Mouse (Mus musculus) left cerebral cortex, postnatal 36 days (tissue): ENCODE measurements around the gene Itpk1. TPM values are rescaled to one million over a fixed set of nuclear protein-coding genes. Genes with fewer than 3 reads are reported as not detected.

ENCODE experiments used
- DNase-seq, 2 experiments: peaks; one replicate each; pipeline ENCODE4 v3.0.0; 2021 to 2022; ENCODE audit warnings: low spot score in 2 of 2, mixed read lengths in 1 of 2
- intact Hi-C: fragments of 180-260 bp; cut with DNase I; formaldehyde crosslinking; loops from one replicate; pipeline ENCODE4 v1.15.1; 2025
- total RNA-seq, 2 experiments: library from RNA; stranded (reverse); gene quantifications; 2 replicates each; pipeline ENCODE4 v1.2.3; 2021

Itpk1 gene
- total RNA-seq, 2 experiments from 2014 or later, result 57.6 to 66.4 TPM

DNA sequence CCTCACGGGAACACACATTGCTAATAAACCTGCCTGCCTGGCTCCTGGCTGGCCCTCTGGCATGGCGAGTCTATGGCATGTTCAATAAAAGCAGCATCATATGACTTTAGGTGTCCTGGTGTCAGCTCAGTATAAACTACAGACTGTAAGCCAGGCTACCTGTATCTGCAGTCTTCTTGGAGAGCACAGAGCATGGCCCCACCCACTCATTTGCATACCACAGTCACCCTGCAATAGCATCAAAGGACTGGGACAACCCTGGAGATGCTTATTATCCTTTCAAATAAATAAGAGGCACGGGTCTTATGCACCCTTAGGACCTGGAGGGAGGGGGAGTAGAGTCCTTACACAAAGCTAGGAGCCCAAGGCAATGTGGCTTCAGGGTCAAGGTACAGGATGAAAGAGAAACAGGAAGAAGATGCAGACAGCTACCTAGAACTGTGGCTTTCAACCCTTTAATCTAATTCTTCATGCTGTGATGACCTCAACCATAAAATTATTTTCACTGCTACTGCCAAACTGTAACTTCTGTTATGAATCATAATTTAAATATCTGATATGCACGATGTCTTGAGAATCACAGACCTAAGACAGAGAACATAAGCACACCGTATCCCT lies 123.0 kb downstream of the Itpk1 start:
- intact Hi-C loops, result no loop called here
- no peak for DNase-seq

DNA sequence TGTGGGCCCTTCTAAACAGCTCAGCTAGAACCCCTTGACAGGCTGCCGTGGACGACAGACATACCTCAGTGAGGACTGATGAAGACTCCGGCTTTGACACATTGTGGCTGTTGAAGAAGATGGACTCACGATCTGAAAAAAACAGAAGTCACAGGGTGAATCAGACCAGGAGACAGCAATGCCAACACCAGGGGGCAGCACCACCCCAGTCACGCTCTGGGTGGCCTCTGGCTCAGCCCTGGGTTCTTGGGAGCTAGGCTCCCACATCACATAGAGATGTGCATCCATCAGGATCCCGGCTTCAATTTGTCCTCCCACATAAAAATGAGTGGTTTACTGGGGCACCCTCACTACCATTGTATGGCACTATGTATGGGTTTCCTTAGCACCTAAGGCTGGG lies 125.7 kb downstream of the Itpk1 start:
- DNase-seq, result peak; percentile 71 to 75
- intact Hi-C loops, result loop anchor here (1.0 kb wide), 1 partner anchor 140 kb away; no protein-coding TSS in a partner anchor

DNA sequence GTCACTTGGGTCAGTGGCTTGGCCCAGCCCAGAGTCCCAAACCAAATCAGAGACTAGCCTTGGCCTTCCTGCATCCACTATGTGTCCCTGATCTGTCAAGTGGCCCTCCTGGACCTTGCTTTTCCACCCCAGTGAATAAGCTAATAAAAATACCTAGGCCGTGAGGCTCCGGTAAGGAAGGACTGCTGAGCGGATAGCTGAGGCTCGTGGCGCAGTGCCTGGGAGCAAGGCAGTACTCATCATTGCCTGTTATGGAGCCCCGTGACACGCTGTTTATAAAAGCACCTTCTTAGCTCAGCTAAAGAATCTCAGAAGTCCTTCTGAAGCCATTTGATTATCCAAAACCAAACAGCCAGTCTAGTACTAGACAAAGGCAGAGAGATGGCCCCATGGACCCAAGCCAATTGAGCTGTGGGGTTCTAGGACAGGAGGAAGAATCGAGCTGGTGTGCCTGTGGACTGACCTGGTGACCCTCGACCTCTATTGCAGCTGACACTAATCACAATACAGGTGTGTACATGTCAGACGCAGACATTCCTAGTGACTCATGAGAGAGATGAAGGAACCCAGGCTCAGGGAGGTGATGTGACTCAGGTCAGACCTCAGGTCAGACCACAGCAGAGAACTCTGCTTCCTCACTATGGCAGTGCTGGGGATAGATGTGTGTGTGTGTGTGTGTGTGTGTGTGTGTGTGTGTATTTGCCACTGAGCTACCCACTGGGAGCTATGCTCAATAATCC lies 127.9 kb downstream of the Itpk1 start:
- no peak for DNase-seq
- intact Hi-C loops, result no loop called here

DNA sequence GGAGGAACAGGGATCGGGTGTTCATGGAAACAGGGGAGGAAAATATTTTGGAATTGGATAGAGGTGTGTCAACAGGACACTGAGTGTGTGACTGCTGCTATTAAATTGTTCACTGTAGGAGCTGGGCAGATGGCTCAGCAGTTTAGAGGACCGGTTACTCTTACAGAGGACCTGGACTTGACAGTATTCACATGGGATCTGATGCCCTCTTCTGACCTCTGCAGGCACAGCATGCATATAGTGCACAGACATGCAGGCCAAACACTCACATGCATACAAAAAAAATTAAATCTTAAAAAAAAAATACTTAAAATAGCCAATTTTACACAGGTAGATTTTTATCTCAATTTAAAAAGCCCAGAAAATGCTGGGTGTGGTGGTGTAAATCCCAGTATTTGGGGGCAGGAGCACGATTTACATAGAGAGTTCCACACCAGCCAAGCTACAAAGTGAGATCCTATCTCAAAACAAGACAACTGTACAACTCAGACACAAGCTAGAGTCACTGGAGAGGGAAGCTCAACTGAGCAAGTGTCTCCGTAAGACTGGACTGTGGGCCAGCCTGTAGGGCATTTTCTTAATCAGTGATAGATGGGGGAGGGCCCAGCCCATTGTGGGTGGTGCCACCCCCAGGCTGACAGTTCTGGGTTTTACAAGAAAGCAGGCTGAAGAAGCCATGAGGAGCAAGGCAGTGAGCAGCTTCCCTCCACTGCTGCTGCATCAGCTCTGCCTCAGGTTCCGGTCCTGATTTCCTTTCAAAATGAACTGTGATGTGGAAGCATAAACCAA lies 129.0 kb downstream of the Itpk1 start:
- intact Hi-C loops, result no loop called here
- no peak for DNase-seq

DNA sequence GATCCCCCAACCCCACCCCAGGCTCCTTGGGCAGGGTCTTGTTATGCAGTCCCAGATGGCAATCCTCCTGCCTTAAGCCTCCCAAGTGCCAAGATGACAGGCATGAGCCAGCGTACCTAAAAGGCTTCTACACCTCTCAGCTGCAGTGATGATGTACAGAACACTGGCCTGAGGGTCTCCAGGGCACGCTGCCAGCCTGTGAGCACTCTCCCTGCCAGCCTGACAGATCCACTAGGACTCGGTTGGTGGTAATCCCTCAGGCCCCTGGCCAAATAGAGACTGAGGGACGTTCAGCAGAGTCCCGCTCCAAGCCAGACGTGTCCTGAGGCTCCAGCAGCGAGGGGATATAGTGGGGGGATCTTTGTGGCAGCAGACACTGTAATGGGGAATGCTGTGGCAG lies 131.7 kb downstream of the Itpk1 start:
- no peak for DNase-seq
- intact Hi-C loops, result no loop called here

DNA sequence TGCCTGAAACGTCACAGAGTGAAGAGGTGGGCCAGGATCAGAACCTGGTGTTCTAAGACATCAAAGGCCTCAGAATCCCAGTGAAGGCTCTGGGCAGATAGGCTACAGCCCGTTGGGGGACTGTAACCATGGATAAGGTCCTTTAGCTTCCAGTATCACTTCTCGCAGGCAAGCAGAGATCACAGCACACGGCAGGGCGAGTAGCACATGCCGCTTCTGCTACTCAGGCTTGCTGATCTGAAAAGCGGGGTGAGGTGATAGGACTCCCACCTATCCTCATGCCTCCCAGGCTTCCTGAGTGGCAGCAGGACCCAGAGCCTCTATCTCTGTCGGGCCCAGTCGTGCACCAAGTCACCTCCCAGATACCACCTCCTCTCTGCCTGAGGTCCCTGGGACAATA lies 133.1 kb downstream of the Itpk1 start:
- intact Hi-C loops, result no loop called here
- DNase-seq, result no peak

DNA sequence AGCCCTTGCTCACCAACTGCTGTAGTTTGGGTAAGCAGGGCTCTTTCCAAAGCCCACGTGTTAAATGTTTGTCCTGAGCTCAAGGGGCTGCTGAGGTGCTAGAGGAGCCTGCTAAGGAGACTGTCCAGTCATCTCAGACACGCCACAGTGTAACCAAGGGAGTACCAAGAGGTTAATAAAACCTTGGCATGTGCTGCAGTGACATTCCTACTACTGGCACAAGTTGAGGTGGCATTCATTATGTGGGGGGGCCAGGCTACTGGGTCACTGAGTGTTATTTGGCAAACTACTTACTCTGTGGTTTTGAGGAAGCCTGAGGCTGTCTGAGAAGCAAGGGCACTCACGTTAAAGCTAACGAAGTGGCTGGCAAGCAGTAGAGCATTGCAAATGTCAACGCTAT lies 134.0 kb downstream of the Itpk1 start:
- intact Hi-C loops, result no loop called here
- no peak for DNase-seq

DNA sequence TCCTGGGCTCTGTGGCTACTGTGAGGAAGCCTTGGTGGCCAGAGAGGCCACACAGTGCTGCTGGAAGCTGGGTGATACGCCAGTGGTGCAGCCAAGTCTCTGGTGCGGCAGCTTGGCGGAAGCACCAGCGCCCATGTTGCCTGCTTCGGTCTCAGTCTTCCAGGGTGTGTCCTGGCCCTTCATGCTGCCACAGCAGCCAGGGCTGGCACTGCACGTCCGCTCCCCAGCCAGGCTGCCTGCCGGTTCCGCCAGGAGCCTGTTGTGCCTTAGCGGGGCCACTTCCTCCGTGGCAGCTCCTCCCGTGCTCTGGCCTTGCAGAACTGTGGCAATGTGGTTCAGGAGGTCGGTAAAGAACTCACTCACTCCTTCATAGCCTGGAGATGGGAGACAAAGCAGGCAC lies 134.6 kb downstream of the Itpk1 start:
- intact Hi-C loops, result no loop called here
- no peak for DNase-seq

DNA sequence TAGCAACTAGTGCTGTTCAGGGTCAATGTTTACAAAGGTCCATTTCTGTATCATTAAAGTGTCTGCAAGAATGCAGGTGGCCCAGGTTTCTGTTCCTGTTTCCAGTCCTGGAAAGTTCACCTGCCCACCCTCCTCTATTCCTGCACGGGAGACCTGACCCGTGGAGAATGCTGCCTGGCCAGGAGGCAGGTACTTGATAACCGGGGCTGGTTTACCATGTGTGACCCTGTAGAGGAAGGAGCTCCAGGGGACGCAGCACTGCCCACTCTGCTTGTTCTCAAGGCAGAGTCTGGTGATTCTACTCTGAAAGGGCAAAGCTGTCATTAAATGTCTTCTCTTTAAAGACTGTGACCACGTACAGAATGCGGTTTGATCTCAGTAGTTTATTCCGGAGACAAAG lies 136.5 kb downstream of the Itpk1 start:
- intact Hi-C loops, result no loop called here
- DNase-seq, result no peak

DNA sequence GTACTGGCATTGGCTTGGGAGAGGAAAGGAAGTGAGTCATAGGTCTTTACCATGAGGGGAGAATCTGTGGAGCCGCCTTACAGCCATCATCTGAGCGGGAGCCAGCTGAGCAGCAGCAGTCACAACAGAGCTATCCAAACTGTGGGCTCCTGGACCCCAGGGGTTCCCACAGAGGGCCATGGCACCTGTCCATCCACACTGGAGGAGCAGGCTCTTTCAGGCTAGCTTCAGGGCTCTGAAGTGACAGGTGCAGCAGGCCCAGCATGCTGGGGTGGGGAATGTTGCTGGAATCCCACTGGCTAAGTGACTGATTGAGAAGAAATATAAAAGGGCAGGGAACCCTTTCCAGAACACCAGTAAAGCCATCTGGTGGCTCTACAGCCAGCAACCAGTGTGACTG lies 137.8 kb downstream of the Itpk1 start:
- no peak for DNase-seq
- intact Hi-C loops, result no loop called here

DNA sequence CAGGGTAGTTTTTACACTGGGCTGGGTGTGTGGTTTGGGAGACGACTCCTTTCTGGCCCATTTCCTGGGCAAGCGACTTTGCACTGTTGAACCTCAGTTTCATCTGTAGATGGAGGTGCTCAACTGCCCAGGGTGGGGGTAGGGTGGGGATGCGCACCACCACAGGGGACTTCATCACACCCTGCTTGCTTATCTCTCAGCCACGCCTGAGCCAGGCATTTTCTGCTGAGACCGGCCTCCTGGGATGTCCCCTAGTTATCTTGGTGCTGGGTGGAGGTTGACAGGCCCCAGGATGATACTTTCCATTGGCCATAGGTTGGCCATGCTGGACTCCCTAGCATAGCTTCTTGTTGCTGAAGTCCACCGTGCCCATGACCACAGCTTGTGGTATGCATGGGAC lies 139.6 kb downstream of the Itpk1 start:
- DNase-seq, result no peak

DNA sequence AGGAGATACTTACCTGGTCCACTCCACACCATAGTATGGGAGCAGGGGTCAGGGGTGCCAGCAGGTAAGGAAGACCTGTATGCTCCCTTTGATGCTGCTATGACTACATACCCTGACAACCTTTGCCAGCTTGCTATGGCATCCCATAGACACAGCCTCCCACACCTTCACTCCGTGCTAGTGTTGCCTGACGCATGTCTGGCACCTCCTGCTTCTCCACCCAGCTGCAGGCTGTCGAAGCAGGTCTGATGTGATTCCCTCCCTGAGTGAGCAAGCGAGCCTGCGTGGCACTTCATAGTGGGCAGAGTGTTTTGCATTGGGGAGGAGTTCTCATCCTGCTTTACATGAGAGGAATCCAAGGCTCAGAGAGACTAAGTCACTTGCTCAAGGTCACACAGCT lies 147.4 kb downstream of the Itpk1 start:
- intact Hi-C loops, result no loop called here
- DNase-seq, result peak in 1 of 2 experiments; percentile 58

More for the DNA sequence above, 139.6 kb downstream of the Itpk1 start:
- intact Hi-C loops, result no loop called here

DNA sequence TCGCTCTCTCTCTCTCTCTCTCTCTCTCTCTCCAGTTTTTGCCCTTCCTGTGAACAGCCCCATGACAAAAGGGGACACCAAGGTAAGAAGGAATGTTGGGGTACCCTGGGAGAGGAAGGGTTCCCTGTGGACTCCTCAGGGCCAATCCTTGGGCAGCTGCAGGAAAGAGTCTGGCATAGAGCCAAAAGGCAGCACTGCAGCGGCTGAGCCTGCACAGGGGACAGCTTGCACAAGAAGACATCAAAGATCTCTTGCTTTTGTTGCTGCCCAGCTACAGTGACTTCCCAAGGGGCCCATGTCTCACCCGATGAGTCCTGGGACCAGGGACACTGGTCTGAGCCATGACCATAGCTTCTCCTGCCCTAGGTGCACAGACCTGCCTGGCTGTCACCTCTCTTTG lies 148.9 kb downstream of the Itpk1 start:
- intact Hi-C loops, result no loop called here
- peak in 1 of 2 experiments; percentile 36 for DNase-seq

DNA sequence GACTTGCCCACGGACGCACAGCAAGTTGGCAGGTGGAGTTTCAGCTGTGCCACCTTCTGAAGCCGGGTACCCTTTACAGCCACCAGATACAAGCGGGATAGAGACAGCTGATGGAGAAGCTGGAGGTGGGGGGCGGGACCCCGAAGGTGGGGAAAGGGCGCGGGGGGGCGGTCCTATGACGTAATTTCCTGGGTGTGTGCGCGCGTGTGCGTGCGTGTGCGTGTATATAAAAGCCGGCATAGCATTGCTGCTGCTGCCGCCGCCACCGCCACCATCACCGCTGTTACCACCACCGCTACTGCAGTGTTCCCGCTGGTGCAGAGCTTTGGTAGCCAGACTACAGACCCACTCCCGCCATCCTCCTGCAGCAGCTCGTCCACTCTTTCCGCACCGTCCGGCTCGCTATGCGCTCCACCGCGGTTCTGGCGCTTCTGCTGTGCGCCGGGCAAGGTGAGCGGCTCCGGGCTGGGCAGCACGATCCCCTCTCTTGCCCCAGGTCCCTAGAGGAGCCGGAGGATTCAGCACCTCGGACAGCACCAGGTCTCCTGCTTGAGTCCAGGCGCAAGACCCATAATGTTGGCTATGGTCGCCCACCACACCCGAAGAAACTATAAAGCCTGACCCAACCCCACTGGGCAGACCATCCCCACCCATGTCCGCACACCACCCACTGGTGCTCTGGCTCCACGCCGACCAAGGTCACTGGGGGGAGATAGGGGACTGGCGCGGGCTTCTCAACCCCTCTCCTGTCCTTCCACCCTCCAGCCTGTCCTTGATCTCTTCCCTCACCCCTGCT lies 149.8 kb downstream of the Itpk1 start, which contains the start of gene Chga:
Chga (plus strand) TSS at position 249 of the 796 bp plus-strand sequence.
- peak; percentile 81 to 84 for DNase-seq
- intact Hi-C loops, result no loop called here

DNA sequence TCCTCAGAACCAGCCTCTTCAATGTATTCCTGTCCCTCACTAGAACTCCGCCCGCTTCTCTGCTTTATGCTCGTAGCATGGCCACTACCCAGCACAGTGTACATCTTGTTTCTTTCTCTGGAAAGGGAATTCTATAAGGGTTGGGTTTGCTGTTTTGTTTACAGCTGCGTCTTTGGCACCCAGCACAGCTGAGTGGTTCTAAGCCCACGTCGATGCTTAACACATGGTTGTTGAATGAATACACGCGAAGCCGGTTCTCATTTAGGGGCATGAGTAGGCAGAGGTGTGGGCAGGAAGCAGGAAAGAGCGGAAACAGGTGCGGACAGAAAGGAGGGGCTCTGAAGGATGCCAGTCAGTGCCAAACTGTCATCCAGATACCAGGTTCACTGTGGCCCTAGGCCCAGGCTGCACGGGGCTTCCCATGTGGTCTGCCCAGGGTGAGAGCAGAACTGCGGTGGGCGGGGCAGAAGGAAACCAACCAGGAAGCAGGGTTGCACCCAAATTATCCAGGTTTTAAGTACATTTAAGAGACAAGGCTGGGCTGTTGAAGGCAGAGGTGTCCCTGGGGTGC lies 150.9 kb downstream of the Itpk1 start:
- intact Hi-C loops, result no loop called here
- peak; percentile 41 to 62 for DNase-seq

DNA sequence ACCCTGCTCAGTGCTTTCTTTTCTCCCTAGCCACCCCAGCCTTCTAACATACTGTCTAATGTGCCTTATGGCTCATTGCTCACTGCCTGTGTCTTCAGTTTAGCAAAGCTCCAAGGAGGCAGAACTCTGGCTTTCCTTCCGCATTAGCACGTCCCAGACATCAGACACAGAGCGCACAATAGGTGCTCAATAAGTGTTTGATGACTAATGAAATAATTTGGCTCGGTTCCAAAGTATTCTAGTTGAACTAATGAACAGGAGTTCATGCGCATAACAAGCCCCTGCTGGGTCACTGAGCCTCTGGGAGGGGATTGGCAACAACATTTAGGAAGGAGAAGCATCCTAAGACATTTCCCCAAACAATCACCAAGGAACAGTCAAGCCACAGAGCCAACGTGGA lies 152.7 kb downstream of the Itpk1 start:
- DNase-seq, result no peak

DNA sequence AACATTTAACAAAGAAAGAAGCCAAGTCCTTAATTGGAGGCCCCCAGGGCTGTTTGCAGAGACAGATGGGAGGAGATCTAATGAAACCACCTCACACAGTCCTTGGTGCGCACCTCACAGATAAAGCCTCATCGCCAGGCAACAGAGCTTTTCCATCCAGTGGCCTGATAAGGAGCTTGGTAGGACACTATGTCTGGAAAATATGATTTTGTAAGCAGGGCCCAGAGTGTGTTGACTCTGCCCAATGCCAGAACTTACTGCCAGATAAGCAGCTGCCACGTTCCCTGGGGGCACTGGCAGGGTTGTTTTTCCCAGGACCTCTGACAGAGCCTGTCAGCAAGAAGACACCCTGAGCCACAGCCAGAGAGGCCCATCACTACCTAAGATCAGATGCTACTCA lies 153.5 kb downstream of the Itpk1 start:
- no peak for DNase-seq
- intact Hi-C loops, result no loop called here

More for the DNA sequence above, 152.7 kb downstream of the Itpk1 start:
- intact Hi-C loops, result no loop called here

DNA sequence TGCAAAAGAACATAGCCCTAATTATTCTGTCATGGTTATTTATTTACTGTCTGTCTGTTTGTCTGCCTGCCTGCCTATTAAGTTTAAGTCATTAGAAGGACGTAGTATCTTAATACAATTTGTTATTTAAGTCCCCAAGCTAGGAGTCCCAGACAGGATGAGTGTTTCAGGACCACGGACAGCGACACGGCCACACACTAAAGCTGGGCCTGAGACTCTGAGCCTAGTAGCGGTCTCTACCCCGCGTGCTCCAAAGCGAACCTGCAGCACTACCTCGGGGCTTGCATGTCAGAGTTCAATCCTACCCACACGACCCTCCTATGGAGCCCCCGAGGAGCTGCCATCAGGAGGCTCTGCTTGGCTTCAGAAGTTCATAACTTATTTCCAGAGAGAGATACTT lies 154.2 kb downstream of the Itpk1 start:
- no peak for DNase-seq
- intact Hi-C loops, result no loop called here

DNA sequence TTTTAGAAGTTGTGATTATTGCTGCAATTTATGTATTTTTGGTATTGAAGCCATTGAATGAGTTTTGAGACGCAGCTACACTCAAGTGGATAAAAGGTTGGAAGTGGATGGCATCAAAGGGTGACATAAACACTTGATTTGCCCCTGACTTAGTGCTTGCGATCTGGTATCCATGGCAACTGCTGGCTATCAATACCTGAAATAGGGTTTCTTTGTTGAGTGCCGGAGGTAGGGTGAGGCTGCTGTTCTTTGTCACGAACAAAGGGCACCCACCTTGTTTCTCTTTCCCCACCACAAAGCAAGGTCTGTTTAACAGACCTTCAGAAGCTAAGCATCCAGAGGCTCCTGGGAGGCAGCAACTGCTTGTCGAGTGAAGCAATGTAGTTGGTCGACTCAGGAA lies 159.6 kb downstream of the Itpk1 start:
- DNase-seq, result no peak
- intact Hi-C loops, result no loop called here

DNA sequence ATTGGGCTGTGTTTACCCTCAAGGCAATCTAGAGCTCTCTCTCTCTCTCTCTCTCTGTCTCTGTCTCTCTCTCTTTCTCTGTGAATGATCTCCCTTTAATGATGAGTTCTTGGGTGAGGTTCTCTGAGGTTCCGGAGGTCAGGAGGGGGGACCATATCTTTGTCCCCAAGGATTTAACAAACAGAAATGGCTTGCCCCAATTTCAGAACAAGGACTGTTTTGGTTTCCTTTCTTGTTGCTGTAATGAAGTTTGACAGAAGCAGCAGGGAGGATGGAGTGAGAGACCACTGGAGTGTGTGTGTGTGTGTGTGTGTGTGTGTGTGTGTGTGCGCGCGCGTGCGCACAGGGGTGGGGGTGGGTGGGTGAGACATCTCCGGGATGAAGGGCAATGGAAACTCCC lies 163.6 kb downstream of the Itpk1 start:
- DNase-seq, result no peak
- intact Hi-C loops, result no loop called here
